Mouse (Mus musculus): ENCODE results near the gene Ccdc14.

Gene Ccdc14

DNA sequence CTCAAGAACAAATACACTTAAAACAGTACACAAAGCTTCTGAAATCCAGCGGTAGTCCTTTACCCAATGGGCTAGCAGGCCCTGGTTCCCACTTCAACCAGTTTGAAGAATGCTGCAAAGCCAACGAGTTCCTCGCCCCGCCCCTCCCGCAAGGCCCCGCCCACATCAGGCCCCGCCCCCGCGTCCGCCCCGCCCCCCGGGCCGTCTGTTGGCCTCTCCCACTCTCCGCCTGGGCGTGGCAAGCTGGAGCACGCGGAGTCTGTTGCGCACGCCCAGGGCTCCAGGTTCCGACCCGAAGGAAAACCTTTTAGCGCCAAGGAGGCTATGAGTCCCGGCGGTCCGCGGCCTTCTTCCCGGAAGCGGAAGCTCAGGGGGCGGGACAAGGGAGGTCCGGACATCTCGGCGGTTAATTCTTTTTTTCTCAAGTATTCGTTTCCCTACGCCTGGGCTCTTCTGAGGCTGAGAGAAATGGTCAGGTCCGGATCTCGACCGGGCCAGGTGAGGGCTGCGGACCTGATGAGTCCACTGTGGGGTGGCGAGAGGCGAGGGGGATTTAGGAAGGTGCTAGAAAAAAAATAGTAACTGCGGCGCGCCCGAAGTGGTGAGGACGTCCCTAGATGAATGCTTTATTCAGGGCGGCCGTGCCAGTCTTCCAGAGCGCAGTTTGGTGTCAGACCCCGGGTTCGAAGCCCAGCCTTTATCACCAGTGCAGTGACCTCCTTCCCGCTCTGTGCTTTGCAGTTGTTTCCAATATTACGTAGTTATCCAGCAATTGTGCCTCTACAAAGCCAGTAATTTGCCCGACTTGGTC, at the start of gene Ccdc14:
TSS of gene Ccdc14 (plus strand) at position 283 of the 811 bp plus-strand sequence.
- 1% methylated on average over 53 of the region's 53 CpGs for WGBS

GRCm38 (mm10) chr16:34643511-34644259, 46.7 kb upstream of the Ccdc14 start:
- 34% methylated on average over 8 of the region's 8 CpGs for WGBS

DNA sequence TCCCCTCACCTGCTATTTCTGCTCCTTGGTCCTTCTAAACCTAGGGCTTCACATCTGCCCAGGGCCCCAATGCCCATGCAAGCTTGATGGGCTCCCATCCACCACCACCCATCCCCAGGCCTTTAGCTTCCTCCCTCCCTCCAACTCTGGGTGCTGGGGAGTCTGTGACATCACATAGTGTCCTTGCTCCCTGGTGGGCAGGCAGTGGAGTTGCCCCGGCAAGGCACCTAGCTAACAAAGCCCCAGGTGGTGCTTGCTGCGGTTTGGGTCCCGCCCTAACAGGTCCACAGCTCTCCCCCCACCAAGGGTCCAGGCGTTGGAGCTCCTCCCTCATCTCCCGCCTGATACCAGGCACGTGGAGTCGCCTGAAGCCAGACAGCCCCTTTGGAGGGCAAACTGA, 40.8 kb upstream of the Ccdc14 start, which contains the start of gene Ropn1:
TSS of gene Ropn1 (plus strand) at position 301 of the 400 bp plus-strand sequence.
- WGBS, result 83% methylated on average over 7 of the region's 7 CpGs

DNA sequence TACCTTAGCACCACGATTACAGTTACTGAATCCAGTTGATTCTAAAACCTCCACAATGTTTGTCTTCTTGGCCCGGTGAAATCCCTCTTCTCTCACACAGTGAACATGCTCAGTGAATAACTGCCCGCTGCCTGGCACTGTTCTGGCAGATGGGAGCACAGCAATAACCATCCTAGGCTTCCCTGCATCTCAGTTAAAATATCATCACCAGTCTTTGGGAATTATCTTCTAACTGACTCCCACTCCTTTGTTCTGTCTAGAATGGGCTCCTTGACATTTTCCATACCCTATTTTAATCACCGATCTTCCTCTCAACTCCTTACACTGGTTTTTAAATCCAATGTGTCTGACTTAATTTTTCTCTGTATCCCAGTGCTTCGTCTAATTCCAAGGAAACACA, 37.4 kb upstream of the Ccdc14 start:
- WGBS, result 44% methylated on average over 5 of the region's 5 CpGs

DNA sequence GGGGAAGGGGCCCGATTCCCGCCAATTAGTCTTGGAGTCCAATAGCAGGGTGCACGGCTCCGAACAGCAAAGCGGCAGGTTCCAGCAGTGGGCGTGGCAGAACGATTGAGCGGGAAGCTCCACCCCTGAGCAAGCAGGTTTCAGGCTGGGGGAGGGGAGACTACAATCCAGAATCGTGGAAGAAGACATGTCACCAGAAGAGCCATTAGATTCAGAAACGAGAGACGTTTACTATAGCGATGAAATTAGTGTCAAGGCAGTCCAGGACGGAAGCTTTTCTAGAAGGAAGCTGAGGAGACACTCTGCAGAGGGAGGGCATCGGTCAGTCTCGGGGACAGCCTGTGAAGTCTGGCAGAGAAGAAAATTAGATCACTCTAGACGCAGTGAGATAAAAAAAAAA, 32.9 kb upstream of the Ccdc14 start:
- WGBS, result 3% methylated on average over 16 of the region's 16 CpGs

DNA sequence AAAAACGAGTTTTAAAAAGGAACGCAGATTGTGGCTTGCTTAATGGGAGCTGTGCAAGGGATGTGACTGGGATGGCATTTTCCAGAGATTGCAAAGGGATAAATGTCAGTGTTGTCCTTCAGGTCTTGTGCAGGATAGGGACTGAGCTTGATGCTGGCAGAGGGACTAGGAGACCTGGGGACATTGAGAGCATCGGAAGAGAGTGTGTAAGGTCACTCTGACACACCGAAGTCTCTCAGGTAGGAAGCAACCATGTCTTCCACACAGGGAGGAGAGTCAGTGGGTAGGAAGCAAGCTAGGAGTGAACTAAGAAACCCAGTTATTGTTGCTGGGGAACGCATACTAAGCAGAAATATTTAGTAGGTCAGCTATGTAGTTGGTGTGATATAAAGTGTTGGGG, 32.4 kb upstream of the Ccdc14 start:
- WGBS, result 22% methylated on average over 5 of the region's 5 CpGs

- 52% methylated on average over 11 of the region's 11 CpGs for whole genome bisulfite sequencing
Observed at GRCm38 (mm10) chr16:34658388-34658787, 32.0 kb upstream of the Ccdc14 start.

DNA sequence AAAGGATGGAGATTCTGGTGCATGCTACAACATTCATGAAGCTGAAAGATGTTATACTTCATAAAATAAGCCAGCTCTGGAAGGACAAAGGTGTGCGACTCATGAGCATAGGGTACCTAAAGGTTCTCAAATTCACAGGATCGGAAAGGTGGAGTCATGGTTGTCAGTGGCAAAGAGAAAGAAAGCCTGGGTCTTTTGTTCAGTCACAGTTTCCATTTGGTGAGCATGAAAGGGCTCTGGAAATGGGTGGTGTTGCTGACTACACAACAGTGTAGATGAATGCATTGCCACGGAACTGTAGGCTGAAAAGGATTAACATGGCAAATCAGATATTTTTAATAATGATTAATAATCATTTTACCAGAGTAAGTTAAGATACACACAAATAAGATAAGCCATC, 25.9 kb upstream of the Ccdc14 start:
- 84% methylated on average over 3 of the region's 3 CpGs for WGBS

- WGBS, result 2% methylated on average over 20 of the region's 20 CpGs
Observed at GRCm38 (mm10) chr16:34667031-34667726, 23.2 kb upstream of the Ccdc14 start.

GRCm38 (mm10) chr16:34668341-34668740, 22.1 kb upstream of the Ccdc14 start:
- WGBS, result 71% methylated on average over 9 of the region's 9 CpGs

DNA sequence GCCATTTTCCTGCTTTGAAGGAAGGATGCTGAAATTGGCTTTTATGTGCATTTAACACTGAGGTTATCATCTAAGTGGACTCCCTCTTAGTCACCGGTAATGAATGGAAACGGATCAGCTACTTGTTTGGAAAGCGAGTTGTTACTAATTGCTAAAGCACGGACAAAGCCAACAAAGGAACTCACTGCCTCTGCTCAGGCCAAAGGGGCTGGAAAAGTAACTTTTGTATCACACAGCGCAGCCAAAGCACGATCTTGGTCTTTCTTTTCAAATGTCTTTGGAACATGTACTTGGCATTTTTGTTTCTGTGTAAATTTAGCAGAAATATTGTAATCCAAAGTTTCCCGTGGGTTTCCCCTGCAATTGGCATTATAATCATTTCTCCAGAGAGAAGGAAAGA, 18.4 kb upstream of the Ccdc14 start:
- 53% methylated on average over 7 of the region's 7 CpGs for WGBS

GRCm38 (mm10) chr16:34672822-34673221, 17.6 kb upstream of the Ccdc14 start:
- 56% methylated on average over 3 of the region's 3 CpGs for WGBS

GRCm38 (mm10) chr16:34674365-34674764, 16.1 kb upstream of the Ccdc14 start:
- 64% methylated on average over 6 of the region's 6 CpGs for WGBS

- 53% methylated on average over 3 of the region's 3 CpGs for WGBS
Observed at GRCm38 (mm10) chr16:34689879-34690278, 537 bp upstream of the Ccdc14 start.

DNA sequence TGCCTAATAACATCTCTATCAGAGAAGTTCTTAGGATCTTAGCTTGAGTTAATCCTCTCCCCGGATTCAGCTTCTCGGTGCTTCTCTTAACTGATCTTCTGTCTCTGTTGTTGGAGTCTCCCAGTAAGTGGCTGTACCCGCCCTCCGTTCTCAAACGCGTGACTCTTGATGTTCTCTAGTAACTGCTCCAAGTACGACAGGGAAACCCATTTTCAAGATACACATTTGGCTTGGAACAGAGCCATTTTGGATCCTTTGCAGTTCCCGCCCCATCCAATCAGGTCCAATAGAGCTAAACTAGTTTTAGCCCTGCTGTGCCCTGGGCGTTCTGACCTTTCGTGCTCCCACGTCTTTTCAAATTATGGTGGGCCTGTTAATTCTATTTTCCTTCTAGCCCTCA, 740 bp downstream of the Ccdc14 start:
- WGBS, result 13% methylated on average over 11 of the region's 11 CpGs

DNA sequence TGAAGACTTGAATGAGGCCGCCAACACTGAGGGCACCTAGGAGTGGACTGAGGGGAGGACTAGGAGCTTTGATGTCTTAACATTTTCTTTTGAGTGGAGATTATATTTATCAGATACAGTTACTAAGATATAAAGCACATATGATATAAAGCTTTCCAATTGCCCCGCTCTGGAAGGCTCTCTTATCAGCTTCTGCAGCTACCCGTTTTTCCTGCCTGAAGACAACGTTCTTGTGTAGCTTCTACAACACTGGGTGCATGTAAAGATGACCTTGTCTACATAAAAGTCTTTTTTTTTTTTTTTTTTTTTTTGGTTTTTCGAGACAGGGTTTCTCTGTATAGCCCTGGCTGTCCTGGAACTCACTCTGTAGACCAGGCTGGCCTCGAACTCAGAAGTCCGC, 4.1 kb downstream of the Ccdc14 start:
- WGBS, result 87% methylated on average over 7 of the region's 7 CpGs

- 86% methylated on average over 3 of the region's 3 CpGs for whole genome bisulfite sequencing
Observed at GRCm38 (mm10) chr16:34698721-34699120, 8.3 kb downstream of the Ccdc14 start.

GRCm38 (mm10) chr16:34700165-34700827, 9.9 kb downstream of the Ccdc14 start:
- 13% methylated on average over 7 of the region's 7 CpGs for WGBS

- WGBS, result 80% methylated on average over 6 of the region's 6 CpGs
Observed at GRCm38 (mm10) chr16:34700828-34701216, 10.4 kb downstream of the Ccdc14 start.

- WGBS, result 59% methylated on average over 2 of the region's 2 CpGs
Observed at GRCm38 (mm10) chr16:34706019-34706418, 15.6 kb downstream of the Ccdc14 start.

DNA sequence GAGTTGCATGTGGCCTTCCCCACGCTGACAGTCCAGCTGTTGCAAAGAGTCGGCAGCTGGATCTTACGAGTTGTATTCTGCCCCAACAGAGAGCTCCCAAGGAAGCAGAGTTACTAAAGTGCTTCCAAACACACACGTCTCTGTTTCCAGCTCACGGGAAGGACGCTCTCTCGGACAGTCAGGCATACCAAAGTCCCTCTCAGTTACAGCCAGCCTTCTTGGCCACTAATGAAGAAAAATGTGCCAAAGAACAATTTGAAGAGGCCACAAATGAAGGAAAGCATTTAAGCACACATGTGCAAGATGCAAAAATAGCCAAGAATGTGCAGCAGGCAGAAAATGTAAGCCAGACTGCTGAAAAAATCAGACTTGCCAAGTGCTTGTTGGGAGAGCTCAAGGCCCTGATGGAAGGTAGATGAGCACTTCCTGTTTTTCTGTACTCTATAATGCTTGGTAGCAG, 16.1 kb downstream of the Ccdc14 start:
- WGBS, result 44% methylated on average over 7 of the region's 7 CpGs

GRCm38 (mm10) chr16:34711481-34711880, 21.1 kb downstream of the Ccdc14 start:
- WGBS, result 53% methylated on average over 3 of the region's 3 CpGs

Data from cerebral cortex, adult 2 months (tissue).